Mouse (Mus musculus) left cerebral cortex, postnatal 14 days (tissue): ENCODE measurements around the gene Armc5. TPM values are rescaled to one million over a fixed set of nuclear protein-coding genes. Genes with fewer than 3 reads are reported as not detected.

ENCODE experiments used
- DNase-seq, 2 experiments: peaks; one replicate each; pipeline ENCODE4 v3.0.0; 2021 to 2022; ENCODE audit warnings: low spot score in 2 of 2, mixed read lengths in 1 of 2
- intact Hi-C: fragments of 180-260 bp; cut with DNase I; formaldehyde crosslinking; loops from one replicate; pipeline ENCODE4 v1.15.1; 2025
- long read RNA-seq, 2 experiments: library from polyadenylated mRNA; stranded (forward); transcript quantifications; one replicate each; pipeline ENCODE4 v2.0.0; 2021
- total RNA-seq, 2 experiments: library from RNA; stranded (reverse); gene quantifications; 2 replicates each; pipeline ENCODE4 v1.2.3; 2021

Armc5 gene
- 10 to 100 TPM in 1 of 2 experiments, 1 to 10 TPM in 1; 9.7 to 11.4 TPM for total RNA-seq
- long read RNA-seq, experiment 1, transcript Armc5-201 (6 exons, 3,834 nt): major isoform, 19 of 24 reads
- long read RNA-seq, experiment 1, partial matches to known transcripts: 1 of 24 reads
- long read RNA-seq, experiment 1, other reads (novel, unspliced or antisense): 4 of 24 reads
- long read RNA-seq, experiment 2, transcript Armc5-201 (6 exons, 3,834 nt): major isoform, 14 of 20 reads
- long read RNA-seq, experiment 2, partial matches to known transcripts: 3 of 20 reads
- long read RNA-seq, experiment 2, other reads (novel, unspliced or antisense): 3 of 20 reads

DNA sequence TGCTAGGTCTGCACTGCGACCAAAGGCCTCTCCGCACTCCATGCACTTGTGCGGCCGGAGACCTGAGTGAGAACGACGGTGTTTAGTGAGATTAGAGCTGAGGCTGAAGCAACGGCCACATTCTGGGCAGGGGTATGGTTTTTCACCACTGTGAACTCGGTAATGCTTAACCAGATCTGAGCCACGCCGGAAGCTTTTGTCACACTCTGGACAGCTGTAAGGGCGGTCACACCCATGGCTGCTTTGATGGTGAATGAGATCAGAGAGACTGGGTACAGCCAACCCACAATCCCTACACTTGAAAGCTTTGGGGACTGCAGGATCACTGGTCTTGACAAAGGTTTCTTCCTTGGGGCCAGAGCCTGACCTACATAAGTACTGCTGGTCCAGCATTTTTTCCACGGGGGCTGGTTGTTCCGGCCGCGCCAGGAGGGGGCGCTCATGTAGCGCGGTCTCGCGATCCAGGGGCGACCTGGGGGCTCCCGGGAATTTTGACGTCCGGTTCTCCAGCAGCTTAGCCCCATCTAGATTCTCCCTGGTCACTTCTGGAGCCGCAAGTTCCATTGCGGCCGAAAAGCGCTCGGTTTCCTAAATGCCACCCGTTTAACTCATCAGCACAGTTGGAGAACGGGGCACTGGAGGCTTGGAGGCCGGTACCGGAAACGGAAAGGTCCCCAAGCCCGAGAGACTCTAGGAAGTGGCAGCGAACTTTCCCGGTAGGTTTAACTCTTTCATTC is at the start of gene Armc5:
Gene Armc5 (plus strand): TSS at position 487 of the 737 bp plus-strand sequence.
- intact Hi-C loops: loop anchor here (5.0 kb wide), 1 partner anchor 465 kb away; no protein-coding TSS in a partner anchor
- DNase-seq: peak; percentile 81 to 84

DNA sequence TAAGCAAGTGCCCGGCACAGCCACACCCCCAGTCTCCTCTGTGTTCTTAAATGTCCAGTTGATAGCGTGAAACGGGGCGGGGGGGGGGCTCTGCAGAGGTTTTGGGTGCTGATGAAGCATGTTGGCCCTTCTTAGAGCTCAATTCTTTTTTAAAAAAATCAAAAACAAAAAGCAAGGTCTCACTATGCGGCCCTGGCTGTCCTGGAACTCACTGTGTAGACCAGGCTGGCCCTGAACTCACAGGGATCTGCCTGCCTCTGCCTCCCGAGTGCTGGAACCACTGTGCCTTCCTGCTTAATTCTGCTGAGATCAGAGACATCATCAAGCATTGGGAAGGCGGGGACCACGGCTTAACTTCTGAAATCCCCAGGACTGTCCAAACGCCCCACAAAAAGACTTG is 35.5 kb upstream of the Armc5 start:
- intact Hi-C loops: loop anchor here (10.0 kb wide), 1 partner anchor 197 kb away; the partner anchor contains the start of gene Trim72
- DNase-seq: no peak

DNA sequence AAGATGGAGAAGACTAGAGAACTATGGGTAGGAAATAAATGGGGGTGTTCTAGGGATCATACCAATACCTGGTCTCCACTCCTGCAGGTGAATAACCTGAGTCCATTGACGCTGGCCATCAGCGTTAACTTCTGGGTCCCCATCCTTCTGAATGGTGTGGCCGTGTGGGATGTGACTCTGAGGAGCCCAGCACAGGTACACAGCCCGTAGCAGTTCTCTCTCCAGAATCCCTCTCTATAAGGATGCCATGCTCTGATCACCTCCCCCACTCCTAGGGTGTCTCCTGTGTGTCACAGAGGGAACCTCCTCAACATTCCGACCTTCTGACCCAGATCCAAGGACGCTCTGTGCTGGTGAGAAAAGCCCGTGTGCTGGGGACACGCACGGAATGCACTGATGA is 34.1 kb upstream of the Armc5 start:
- DNase-seq: no peak
- intact Hi-C loops: loop anchor here (10.0 kb wide), 1 partner anchor 198 kb away; the partner anchor contains the start of gene Trim72

DNA sequence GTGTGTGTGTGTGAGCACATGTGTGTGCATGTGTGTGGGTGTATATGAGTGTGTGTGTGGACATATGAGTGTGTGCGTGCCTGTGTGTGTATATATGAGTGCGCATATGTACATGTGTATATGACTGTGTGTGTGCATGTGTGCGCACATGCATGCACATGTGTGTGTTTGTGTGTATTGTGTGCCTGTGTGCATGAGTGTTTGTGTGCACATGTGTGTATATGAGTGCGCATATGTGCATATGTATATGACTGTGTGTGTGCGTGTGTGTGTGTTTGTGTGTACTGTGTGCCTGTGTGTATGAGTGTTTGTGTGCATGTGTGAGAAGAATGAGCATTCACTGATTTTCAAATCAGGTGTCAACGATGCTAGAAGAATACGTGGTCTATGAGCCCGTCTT is 33.0 kb upstream of the Armc5 start:
- DNase-seq: no peak

DNA sequence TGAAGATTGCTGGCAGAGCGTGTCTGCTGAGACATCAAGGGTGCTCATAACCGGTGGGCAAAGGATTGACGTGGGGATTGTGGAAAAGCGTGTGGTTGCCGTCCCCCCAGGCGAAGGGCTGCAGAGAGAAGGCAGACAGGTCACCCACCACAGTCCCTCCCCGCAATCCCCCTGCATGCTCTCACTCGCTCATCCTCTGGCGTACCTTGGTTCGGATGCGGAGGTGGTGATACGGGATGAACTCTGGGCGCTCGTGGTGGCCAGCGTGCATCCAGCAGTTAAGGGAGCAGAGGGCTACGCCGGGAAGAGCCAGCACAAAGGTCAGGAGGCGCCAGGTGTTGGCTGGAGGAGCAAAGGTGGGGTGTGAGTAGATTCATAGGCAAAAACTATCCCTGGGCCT is 31.4 kb upstream of the Armc5 start:
- intact Hi-C loops: loop anchor here (10.0 kb wide), 1 partner anchor 201 kb away; the partner anchor contains the start of gene Trim72
- no peak for DNase-seq

More for the DNA sequence above, 33.0 kb upstream of the Armc5 start:
- intact Hi-C loops: loop anchor here (10.0 kb wide), 1 partner anchor 199 kb away; the partner anchor contains the start of gene Trim72

DNA sequence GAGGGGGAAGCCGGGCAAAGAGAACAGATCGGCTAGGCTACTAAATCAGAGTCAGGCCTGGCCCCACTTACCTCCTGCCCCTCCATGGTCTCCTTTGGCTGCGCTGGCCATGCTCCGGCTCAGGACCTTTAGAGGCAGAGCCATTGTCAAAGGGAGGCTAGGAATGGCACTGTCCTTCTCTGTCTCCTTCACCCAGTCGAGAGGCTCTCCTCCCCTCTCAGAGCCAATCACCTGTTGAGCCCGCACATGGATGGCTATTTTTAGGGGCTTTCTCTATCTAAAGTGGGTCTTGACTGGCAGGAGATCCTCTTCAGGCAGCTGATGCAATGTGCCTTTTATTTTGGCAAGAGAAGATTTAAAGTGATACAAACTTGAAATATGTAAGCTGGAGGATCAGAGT is 31.0 kb upstream of the Armc5 start, which contains the start of gene Cox6a2:
Gene Cox6a2 (minus strand): TSS at position 236 of the 400 bp plus-strand sequence.
- intact Hi-C loops: loop anchor here (10.0 kb wide), 1 partner anchor 201 kb away; the partner anchor contains the start of gene Trim72
- peak in 1 of 2 experiments; percentile 16 for DNase-seq

DNA sequence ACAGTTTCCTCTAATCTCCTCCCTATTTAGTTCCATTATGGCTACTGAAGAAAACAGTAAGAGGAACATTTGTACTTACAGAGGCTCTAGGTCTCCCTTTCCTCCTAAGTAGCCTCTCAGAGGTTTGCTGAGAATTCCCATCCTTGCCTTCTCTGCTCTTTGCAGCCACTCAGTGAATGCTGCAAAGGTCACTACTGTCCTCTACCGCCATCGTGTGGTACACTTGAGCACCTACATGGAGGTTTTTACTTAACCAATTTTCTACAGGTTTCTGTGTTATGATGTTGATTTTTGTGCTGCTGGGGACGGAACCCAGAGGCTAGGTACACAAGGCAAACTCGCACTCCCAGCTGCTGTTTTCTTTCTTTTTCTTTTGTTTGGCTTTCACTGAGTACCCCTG is 29.0 kb upstream of the Armc5 start:
- DNase-seq: peak; percentile 54 to 71
- intact Hi-C loops: loop anchor here (2.0 to 10.0 kb wide), 2 partner anchors 109 to 203 kb away; partner anchors contain the start of gene Trim72

DNA sequence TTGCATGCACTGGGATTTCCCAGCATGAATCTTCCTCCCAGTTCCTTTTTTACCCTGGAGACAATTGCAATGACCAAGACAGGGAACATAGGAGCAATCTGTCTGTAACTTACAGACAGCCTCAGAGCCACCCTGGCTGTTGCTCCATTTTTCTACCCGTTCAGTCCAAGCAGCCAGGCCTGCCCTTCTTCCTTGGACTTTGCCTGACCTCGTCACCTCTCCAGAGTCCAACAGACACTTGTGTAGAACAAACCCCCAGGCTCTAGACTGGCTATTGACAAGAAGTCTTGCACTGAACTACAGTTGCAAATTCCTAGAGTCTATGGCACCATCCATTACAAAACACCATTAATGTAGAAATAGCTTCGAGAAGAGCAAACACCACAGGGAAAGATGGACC is 27.3 kb upstream of the Armc5 start:
- DNase-seq: no peak
- intact Hi-C loops: loop anchor here (2.0 to 10.0 kb wide), 2 partner anchors 111 to 205 kb away; partner anchors contain the start of gene Trim72

DNA sequence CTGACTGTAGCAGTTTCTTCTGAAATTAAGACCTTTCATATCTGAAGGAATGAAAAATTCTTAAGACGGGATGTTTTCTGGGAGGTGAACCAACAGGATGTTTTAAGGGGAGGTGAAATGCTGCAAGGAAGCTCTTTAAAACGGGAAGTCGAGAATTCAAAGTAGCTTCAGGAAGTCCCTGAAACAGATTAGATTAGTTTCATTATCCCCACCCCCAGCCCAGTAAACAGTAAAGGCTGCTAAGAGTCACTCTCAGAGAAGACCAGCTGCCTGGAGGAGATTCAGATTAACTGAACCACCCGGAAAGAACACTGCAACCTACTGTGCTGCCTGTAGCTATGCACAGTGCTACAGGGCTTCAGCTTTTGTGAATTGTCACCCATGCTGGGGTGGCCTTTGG is 17.2 kb upstream of the Armc5 start:
- intact Hi-C loops: no loop called here
- DNase-seq: no peak

DNA sequence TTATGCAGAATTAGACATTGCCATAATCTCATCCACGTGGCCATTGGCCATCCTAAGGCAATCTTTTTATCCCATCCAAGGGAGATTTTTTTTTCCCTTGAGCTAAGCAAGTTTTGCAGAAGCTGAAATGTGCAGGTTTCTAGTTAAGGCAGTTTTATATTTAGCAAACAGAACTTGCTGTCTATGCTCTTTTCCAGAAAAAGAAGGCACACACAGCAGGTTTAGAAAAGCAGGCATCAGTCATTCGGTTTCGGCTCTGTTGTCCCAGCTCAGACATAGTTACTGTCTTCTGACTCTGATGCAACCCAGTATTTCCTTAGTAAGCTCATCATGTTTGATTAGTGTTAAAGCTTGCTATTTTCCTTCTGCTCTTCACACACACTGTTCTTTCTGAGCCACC is 16.2 kb upstream of the Armc5 start:
- intact Hi-C loops: no loop called here
- DNase-seq: no peak

DNA sequence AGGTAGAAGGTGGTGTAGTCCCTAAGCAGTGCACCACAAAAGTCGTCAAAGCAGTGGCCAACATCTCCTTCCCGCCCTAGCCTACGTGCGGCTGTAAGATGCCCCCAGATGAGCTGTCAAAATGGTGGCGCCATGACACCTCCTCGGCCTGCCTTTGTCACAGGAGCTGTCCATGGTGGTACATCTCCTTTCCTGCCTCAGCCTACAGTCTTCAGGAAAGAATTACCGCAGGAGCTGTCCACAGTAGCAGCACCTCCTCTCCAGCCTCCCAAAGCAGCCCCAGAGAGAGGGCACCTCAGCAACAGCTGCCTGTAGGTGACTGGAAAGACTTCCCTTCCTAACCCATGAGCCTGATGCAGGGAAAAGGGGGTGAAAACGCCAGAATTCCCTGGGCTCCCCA is 5.4 kb upstream of the Armc5 start:
- no peak for DNase-seq
- intact Hi-C loops: no loop called here

DNA sequence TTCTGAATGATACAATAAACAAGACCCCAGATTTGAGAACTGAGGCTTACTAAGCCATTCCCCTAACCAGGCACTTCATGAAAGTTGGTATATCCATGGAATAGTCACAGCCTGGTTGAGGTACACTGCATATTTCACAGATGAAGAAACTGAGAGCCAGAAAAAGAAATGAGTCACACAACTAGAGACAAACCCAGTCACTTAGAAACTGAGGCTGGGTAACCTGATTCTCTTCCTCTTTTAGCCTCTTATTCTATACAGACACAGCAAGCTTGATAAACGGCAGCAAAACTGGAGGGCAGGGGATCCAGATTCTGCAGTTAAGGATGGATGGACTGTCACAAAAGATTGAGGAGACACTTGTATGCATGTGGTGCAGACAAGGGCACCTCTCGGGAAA is 2.3 kb upstream of the Armc5 start:
- intact Hi-C loops: loop anchor here (5.0 kb wide), 1 partner anchor 468 kb away; no protein-coding TSS in a partner anchor
- DNase-seq: no peak

DNA sequence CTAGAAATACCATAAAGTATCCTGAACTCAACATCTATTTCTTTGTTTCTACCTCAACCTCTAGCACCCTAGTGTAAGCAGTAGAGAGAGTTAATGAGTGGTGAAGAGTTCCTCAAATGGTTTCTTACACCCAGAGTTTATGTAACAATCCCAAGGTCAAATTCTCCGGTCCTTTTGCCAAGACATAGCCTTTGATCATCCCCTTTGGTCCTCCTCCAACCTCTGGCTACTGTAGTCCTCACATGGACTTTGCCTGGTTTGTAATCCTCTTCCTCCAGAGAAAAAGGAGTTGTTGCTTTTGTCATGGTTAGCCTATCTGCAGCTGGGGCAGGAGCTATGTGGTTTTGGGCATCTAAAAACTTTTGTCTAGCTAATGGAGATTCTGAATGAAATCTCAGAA is 1.7 kb upstream of the Armc5 start:
- intact Hi-C loops: loop anchor here (5.0 kb wide), 1 partner anchor 467 kb away; no protein-coding TSS in a partner anchor
- no peak for DNase-seq

DNA sequence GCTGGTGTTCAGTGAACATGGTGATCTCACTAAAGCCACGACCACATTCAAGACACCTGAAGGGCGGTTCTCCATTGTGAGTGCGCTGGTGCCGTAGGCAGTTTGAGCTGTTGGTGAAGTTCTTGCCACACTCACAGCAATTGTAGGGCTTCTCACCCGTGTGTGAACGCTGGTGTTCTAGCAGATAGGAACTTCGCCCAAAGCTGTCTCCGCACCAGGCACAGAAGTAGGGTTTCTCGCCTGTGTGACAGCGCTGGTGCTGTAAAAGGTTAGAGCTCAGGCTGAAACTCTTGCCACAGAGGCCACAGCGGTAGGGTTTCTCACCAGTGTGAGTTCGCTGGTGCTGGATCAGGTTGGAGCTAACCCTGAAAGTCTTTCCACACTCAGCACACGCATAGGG is 716 bp upstream of the Armc5 start:
- intact Hi-C loops: loop anchor here (5.0 kb wide), 1 partner anchor 466 kb away; no protein-coding TSS in a partner anchor
- DNase-seq: no peak

DNA sequence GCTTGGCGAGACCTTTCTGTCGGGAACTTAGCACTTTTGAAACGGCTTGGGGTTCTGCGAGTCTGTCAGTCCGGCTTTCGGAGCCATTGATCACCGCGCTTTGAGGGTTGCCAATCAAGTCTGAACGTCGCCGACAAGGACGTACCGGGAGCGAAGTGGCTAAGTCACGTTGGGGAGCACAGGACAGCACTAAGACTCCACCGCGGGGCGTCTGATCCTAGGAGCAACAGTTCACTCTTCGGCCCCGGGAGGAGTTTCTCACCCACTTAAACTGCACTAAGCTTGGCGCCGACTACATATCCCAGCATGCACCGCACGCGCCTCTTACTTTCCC is 418 bp downstream of the Armc5 start:
- intact Hi-C loops: loop anchor here (5.0 kb wide), 1 partner anchor 465 kb away; no protein-coding TSS in a partner anchor
- DNase-seq: no peak

DNA sequence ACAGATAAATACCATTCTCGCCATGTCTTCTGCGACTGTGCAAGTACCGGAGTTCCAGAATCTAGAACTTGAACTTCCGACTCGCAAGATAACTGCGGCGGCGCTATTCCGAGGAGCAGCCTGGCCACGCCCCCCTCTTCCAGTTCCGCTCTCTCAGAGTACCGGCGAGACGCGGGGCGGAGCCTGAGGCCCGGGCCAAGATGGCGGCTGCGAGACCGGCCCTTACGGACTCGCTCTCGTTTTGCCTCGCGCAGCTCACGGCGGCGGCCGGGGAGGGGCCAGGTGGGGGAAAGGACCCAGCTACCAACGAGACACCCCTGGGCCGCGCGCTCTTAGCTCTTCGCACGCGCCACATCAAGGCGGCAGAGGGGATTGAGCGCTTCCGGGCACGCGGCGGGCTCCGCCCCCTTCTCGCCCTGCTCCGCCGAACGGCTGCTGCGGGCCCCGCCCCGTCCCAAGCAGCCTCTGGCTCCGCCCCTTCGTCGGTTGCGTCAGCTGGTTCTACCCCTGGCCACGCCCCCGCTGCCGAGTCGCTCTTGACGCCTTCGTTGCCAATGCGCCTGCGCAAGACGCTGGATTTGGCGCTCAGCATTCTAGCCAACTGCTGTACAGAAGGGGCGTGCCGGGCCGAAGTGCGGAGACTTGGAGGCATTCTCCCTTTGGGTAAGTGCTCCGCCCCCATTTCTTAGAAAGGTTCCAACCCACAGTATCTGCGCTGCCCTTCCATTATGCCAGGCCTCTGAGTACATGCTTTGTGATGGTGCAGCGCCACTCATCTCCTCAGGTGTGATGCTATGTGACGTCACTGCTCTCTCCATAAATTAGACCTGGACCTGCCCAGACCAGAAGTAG is 1.0 kb downstream of the Armc5 start, which contains the start of gene 9130023H24Rik:
Gene 9130023H24Rik (minus strand): TSS at position 105 of the 852 bp plus-strand sequence.
- intact Hi-C loops: loop anchor here (2.0 to 5.0 kb wide), 2 partner anchors 107 to 464 kb away; no protein-coding TSS in a partner anchor
- DNase-seq: peak; percentile 99

DNA sequence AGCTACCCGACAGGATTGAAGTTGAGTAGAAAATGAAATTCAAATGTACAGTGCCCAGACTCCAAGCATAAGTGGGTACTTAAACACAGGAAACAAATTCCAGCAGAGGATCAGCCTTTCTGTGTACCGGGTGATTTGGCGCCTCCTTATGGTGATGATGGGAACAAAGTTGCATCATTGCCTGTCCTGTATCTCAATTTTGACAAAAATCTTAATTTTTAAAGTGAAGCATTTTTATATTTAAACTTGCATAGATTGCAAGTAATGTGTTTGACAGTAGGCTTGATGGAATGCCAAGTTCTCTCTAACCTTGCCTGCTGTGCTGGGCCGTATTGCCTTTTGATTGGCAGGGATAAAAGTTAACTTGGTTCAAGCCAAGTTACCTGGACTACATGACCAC is 1.8 kb downstream of the Armc5 start:
- intact Hi-C loops: loop anchor here (2.0 to 5.0 kb wide), 2 partner anchors 106 to 463 kb away; no protein-coding TSS in a partner anchor
- DNase-seq: no peak

DNA sequence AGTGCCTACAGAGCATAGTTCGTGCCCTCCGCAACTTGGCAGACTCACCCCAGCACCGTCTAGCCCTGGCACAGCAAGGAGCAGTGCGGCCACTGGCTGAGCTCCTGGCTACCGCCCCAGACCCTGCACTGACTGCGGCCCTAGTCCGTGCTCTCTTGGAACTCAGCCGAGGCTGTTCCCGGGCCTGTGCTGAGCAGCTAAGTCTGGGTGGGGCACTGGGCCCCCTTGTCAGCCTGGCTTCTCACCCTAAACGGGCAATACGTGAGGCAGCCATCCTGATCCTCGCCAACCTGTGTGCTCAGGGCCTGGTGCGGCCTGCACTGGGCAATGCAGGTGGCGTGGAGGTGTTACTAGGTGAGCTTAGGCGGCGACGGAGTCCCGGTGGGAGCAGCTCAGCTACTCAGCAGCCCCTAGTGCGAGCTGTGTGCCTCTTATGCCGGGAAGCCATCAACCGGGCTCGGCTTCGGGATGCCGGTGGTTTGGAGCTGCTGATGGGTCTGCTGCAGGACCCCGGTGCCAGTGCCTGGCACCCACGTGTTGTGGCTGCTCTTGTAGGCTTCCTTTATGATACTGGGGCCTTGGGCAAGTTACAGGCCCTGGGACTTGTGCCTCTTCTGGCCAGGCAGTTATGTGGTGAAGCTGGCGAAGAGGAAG is 3.1 kb downstream of the Armc5 start:
- no peak for DNase-seq
- intact Hi-C loops: no loop called here
